Mouse (Mus musculus) ES-E14 (cell line): ENCODE measurements around the gene Mta2. TPM values are rescaled to one million over a fixed set of nuclear protein-coding genes. Genes with fewer than 3 reads are reported as not detected.

Experiments
- DNase-seq: peaks from one replicate; pipeline ENCODE4 v3.0.0-alpha.2; 2013; ENCODE audit warnings: low read depth, low spot score
- H3K27ac ChIP-seq: 2 replicates; pipeline ENCODE4 v1.5.1; 2012; ENCODE audit warnings: low read depth, mild to moderate bottlenecking, low read length, moderate library complexity, mixed read lengths; ENCODE audit not compliant: poor library complexity, insufficient read depth, severe bottlenecking
- H3K36me3 ChIP-seq: 2 replicates; pipeline ENCODE4 v1.6.1; 2012; ENCODE audit warnings: mild to moderate bottlenecking, low read length, moderate library complexity, mixed read lengths; ENCODE audit not compliant: control insufficient read depth, poor library complexity, insufficient read depth, severe bottlenecking
- H3K4me1 ChIP-seq, 2 experiments: fragments of 150-350 bp in 1 of 2; sonication (generic) in 1 of 2; 2 replicates each; pipeline ENCODE4 v1.6.1; 2012; ENCODE audit warnings: low read length in 2 of 2, mild to moderate bottlenecking in 1 of 2, mixed read lengths in 1 of 2; ENCODE audit not compliant: control insufficient read depth in 2 of 2, insufficient read depth in 2 of 2, poor library complexity in 1 of 2
- H3K4me3 ChIP-seq, 2 experiments: fragments of 150-350 bp in 1 of 2; sonication (generic) in 1 of 2; 2 replicates each; pipeline ENCODE4 v1.5.1; 2012; ENCODE audit warnings: low read length in 2 of 2, low read depth in 1 of 2, mild to moderate bottlenecking in 1 of 2, mixed read lengths in 1 of 2; ENCODE audit not compliant: insufficient read depth in 1 of 2, poor library complexity in 1 of 2, severe bottlenecking in 1 of 2
- H3K9ac ChIP-seq: 2 replicates; pipeline ENCODE4 v1.6.1; 2012; ENCODE audit warnings: low read depth, mild to moderate bottlenecking, low read length, mixed read lengths; ENCODE audit not compliant: poor library complexity, insufficient read depth, severe bottlenecking
- H3K9me3 ChIP-seq: fragments of 150-350 bp; sonication (generic); 2 replicates; pipeline ENCODE4 v1.6.1; 2012; ENCODE audit warnings: low read depth, mild to moderate bottlenecking, low read length; ENCODE audit not compliant: control insufficient read depth, insufficient read depth
- CHD2 ChIP-seq: IDR thresholded peaks from 2 replicates; pipeline ENCODE4 v1.6.1; 2014; ENCODE audit warnings: mild to moderate bottlenecking, low read depth, low read length, inconsistent platforms
- HCFC1 ChIP-seq: IDR thresholded peaks from 2 replicates; pipeline ENCODE4 v1.6.1; 2012; ENCODE audit warnings: low read length, inconsistent platforms, borderline replicate concordance; ENCODE audit not compliant: insufficient read depth
- MAFK ChIP-seq: IDR thresholded peaks from 2 replicates; pipeline ENCODE4 v1.6.1; 2014; ENCODE audit warnings: mild to moderate bottlenecking, low read depth, low read length, inconsistent platforms; ENCODE audit not compliant: insufficient read depth
- ZC3H11A ChIP-seq: IDR thresholded peaks from 2 replicates; pipeline ENCODE4 v1.6.1; 2012; ENCODE audit warnings: low read depth, mild to moderate bottlenecking, inconsistent platforms, low read length, borderline replicate concordance
- ZNF384 ChIP-seq: IDR thresholded peaks from 2 replicates; pipeline ENCODE4 v1.6.1; 2012; ENCODE audit warnings: low read depth, low read length, inconsistent platforms
- in situ Hi-C, 2 experiments: fragments of 600-800 bp; cut with MboI; formaldehyde crosslinking; loops; one replicate each; pipeline ENCODE4 v1.15.1; 2025; ENCODE audit warnings: low sequenced_read_pairs in 2 of 2, inconsistent platforms in 1 of 2; ENCODE audit not compliant: unreplicated experiment in 2 of 2
- total RNA-seq: library from RNA; depleted of rRNA; stranded (reverse); fragments of 300-350 nt; gene quantifications from 2 replicates; pipeline ENCODE4 v1.2.3, GENCODE M21; 2012

Gene Mta2
- total RNA-seq, 1 experiment: 92.9 TPM

DNA sequence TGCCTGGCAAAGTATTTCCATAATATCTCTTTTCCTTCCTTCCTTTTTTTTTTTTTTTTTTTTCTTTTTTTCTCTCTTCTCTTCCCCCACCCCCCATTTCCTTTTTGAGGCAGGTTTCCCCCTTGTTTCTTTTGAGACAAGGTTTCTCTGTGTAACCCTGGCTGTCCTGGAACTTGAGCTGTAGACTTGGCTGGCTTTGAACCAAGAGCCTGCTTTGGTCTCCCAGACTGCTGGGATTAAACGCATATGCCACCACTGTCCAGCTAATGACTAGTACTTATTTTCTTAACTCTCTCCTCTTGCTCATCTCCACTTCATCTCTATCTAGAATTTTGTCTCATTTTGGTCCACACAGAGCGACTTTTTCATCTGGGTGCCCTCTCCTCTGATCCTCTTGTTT lies 1.4 kb downstream of the Mta2 start:
- H3K4me1 ChIP-seq: peaks cover 9 to 19% of the 10 kb centered on the region in 2 experiments; a peak in 3 of 4 replicates
- TF ChIP-seq CHD2 (no peak), HCFC1 (no peak), ZC3H11A (no peak), ZNF384 (no peak)
- DNase-seq: no peak
- peak overlapping the region; percentile 92; the same call in 1 of the 2 replicates for H3K9ac ChIP-seq
- peaks cover 40% of the 10 kb centered on the region for H3K36me3 ChIP-seq
- no peak overlapping the region for H3K27ac ChIP-seq
- in situ Hi-C loops: no loop called here
- no peaks in the 10 kb centered on the region for H3K9me3 ChIP-seq
- peak overlapping the region; percentile 88 to 89 for H3K4me3 ChIP-seq

DNA sequence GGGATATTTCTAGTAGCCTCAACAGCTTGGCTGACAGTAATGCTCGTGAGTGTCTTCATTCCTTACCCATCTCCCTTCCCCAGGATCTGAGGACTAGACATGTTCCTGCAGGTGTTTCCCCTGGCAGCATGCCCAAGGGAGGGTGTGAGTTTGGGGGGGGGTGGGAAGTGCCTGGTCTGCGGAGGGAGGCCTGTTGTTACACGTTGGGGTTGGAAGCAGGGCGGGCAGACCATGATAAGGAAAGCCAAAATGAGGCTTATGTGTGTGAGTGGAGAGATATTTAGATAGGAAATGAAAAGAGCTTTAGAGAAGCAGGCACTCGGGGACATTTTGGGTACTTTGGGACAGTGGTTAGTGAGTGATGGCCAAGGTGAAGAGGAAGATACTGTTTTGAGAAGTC lies 2.4 kb downstream of the Mta2 start:
- Histone ChIP-seq H3K9me3 (no peaks in the 10 kb centered on the region), H3K9ac (peak overlapping the region; percentile 1; the same call in 1 of the 2 replicates), H3K36me3 (peaks cover 46% of the 10 kb centered on the region), H3K4me3 (no peak overlapping the region; a peak in 1 of 4 replicates), H3K27ac (no peak overlapping the region), H3K4me1 (peaks cover 9 to 19% of the 10 kb centered on the region in 2 experiments; a peak in 3 of 4 replicates)
- in situ Hi-C loops: no loop called here
- no peak for TF ChIP-seq ZNF384
- no peak for TF ChIP-seq CHD2
- TF ChIP-seq ZC3H11A: no peak
- no peak for TF ChIP-seq HCFC1
- DNase-seq: no peak

DNA sequence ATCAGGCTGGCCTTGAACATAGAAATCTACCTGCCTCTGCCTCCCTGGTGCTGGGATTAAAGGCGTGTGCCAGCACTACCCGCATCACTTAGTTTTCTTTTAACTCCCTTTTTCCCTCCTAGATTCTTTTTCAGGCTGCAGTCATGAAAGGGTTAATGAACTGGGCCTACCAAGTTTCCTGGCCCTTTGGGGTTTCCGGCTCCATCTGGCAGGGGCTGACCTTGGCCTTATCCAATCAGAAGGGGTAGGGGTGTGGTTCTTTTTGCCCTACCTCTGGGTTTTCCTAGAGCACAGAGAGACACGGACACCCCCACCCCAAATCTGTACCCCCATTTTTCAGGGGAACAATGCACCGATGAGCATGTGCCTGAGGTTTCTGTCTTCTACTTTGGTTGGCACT lies 3.1 kb downstream of the Mta2 start:
- Histone ChIP-seq H3K4me1 (peaks cover 9 to 19% of the 10 kb centered on the region in 2 experiments; a peak in 3 of 4 replicates), H3K27ac (no peak overlapping the region), H3K36me3 (peaks cover 48% of the 10 kb centered on the region), H3K9me3 (no peaks in the 10 kb centered on the region), H3K9ac (peak overlapping the region; percentile 47), H3K4me3 (peak overlapping the region in 1 of 2 experiments; percentile 14; a peak in 1 of 4 replicates)
- no peak for TF ChIP-seq CHD2
- no peak for TF ChIP-seq MAFK
- peak; percentile 58; the same call in 1 of the 2 replicates for TF ChIP-seq ZNF384
- DNase-seq: peak; percentile 91
- in situ Hi-C loops: no loop called here

DNA sequence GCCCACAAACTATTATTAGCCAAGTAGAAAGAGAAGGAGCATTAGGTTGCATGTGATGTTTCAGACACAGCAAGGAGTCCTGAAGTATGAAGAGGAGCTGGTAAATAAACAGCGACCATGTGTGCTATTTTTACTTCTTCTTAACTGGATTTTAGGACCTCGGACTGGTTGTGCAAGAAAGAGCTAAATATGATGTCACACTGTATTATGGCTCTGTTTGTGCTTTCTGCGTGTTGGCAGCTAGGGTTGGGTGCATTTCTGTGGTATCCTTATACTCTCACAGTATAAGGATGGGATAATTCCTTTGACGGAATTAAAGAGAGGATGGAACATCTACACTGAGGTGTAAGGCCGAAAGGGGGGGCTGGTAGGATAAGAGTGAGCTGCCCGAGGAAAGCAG lies 3.6 kb downstream of the Mta2 start:
- 0 out of 4 replicates have a peak overlapping the region, but pooled peaks of 1 of the 2 experiments have one; percentile 14 for H3K4me3 ChIP-seq
- TF ChIP-seq HCFC1 (no peak), CHD2 (no peak), ZNF384 (no peak), ZC3H11A (no peak), MAFK (no peak)
- peaks cover 7 to 17% of the 10 kb centered on the region in 2 experiments; a peak in 3 of 4 replicates for H3K4me1 ChIP-seq
- no peak for DNase-seq
- no peak overlapping the region for H3K27ac ChIP-seq
- H3K9me3 ChIP-seq: no peaks in the 10 kb centered on the region
- peaks cover 50% of the 10 kb centered on the region for H3K36me3 ChIP-seq
- H3K9ac ChIP-seq: no peak overlapping the region
- in situ Hi-C loops: no loop called here

DNA sequence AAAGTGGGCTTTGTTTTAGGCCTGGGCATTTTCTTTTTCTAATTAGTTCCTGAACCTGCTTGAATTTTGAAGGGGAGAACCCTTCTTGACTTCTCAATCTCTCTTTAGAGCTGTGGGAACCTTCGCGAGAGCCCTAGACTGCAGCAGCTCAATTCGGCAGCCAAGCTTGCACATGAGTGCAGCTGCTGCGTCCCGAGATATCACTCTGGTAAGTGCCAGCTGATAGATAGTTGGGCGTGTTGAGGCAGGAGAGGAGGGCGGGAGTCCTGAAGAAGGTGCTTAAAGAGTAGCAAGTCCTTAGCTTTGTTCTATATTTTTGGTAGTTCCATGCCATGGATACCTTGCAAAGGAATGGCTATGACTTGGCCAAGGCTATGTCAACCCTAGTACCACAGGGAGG lies 5.3 kb downstream of the Mta2 start:
- DNase-seq: no peak
- in situ Hi-C loops: no loop called here
- Histone ChIP-seq H3K4me1 (peaks cover 5 to 6% of the 10 kb centered on the region in 2 experiments; a peak in 3 of 4 replicates), H3K36me3 (peaks cover 61% of the 10 kb centered on the region), H3K27ac (no peak overlapping the region), H3K9me3 (no peaks in the 10 kb centered on the region), H3K9ac (no peak overlapping the region), H3K4me3 (no peak overlapping the region)
- TF ChIP-seq ZC3H11A (no peak), HCFC1 (no peak), CHD2 (no peak), ZNF384 (no peak), MAFK (no peak)
